Mouse (Mus musculus): ENCODE measurements around the gene Lrrc8d.

DNA sequence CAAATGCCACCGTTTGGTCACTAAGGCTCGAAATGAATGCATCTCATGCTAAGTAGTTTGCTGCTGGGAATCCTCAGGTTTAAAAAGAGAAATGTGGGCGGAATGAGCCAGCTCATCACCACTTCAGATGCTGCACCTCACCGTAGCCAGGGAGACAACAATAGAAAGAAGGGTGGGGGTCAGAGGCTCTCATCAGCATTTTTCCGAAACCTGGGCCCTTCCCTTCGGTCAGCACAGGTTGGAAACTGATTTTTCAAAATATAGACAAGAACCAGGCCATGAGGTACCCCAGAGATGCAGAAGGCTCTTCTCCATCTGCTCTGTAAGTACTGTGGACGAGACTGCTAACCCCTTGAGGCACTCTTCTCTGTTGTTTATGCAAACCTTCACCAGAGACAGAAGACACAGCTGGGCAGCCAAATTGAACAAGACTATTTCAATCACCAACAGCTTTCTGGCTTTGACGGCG, 17.6 kb upstream of the Lrrc8d start:
- TF ChIP-seq GATA1 (IDR thresholded peaks at IDR 0.05; ENCODE audit: low read length): no peak
- TF ChIP-seq TAL1 (IDR thresholded peaks at IDR 0.05; ENCODE audit: low read length): no peak
